Mouse (Mus musculus) megakaryocyte progenitor cell, adult 5-6 weeks (primary cell): ENCODE data around the gene Atox1. TPM values are rescaled to one million over a fixed set of nuclear protein-coding genes. Genes with fewer than 3 reads are reported as not detected.

Experiments
- ATAC-seq: replicated peaks from 2 replicates; pipeline ENCODE4 v1.8.0; 2016; ENCODE audit warnings: mild to moderate bottlenecking, moderate TSS enrichment, inconsistent platforms; ENCODE audit not compliant: poor library complexity
- total RNA-seq, 2 experiments: library from RNA; stranded (forward) in 1 of 2; stranded (reverse) in 1 of 2; fragments of 157-497, 149-512 nt in 1 of 2; fragments of 200-1000 nt in 1 of 2; gene quantifications; 2 replicates each; pipeline versions ENCODE4 v1.2.3 to v1.2.4; 2015 to 2017

Atox1 gene
- 120 TPM in 2 replicates for total RNA-seq (2015)
- total RNA-seq (2017) = 54.3 and 72.9 TPM in 2 replicates

DNA sequence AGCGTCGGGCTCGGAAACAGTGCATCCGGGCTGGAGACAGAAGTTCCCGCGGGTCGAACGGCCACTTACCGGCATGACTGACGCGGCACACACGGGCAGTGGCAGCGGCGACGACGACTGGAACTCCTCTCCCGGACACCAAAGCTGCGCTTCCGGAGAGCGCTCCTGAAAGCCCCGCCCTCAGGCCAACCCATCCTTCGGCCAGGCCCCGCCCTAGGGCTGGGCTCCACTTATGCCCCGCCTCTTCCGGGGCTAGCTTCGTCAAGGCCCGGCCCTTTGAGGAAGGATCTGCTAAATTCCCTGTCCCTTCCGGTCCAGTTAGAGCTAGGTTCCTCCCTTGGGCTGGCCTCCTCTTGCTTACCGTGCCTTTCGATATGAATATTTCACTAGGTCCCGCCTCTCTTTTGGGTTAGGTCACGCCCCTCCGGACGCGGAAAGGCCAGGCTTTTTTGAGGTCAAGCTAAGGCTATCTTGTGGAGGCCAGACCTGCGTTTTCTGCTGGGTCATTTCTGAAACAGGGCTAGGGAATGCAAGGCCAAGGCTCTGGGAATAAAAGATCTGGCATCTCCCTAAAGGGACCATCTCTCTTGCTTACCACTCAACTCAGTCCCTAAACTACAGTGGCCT lies at the start of gene Atox1:
Gene Atox1, minus strand, starts transcription at position 221 of the 627 bp plus-strand sequence.
- ATAC-seq = peak; percentile 96

- ATAC-seq = no peak
Observed at GRCm38 (mm10) chr11:55505485-55505884, 44.4 kb upstream of the Atox1 start.

DNA sequence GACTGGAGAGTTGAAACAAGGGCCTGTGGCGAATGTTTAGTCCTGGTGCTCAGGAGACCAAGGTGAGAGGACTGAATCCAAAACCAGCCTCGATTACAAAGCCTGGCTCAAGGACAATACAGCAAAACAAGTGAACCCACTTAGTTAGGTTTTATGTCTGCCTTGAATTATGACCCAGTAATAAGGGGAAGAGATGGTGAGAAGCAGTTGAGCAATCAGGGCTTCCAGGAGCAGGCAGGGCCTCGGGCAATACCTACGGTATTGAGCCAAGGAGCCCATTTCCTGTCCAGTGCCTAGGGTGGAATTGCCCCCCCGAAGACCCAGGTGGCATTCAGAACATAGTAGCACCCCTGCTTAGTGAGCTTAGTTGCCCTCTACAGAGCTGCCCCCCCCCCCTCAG lies 41.8 kb upstream of the Atox1 start:
- ATAC-seq = peak; percentile 45

DNA sequence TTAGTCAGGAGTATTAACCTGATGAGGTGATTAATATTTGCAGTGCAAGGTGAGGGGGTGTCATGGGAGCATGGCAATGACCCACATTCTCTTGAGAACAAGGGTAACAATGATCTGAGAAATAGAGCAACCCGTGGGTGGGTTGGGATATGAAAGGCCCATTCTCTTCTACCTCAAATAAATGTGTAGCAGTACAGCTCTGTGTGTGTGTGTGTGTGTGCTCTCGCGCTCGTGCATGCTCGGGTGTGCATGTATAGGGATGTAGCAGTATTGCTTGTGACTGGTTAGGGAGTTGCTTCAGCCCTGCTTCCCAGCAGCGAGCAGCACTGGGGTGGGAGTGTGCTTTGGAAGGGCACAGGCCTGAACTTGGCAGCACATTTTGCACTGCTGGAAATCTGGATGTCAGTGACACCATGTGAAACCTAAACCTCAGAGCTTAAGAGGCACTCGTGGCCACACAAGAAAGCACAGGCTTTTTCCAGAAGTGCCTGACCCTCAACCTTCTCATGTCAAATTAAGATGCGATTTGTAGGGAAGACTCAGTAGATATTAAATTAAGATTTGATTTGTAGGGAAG lies 41.0 kb upstream of the Atox1 start:
- ATAC-seq = no peak

- peak; percentile 87 for ATAC-seq
Observed at GRCm38 (mm10) chr11:55497885-55498284, 36.8 kb upstream of the Atox1 start.

DNA sequence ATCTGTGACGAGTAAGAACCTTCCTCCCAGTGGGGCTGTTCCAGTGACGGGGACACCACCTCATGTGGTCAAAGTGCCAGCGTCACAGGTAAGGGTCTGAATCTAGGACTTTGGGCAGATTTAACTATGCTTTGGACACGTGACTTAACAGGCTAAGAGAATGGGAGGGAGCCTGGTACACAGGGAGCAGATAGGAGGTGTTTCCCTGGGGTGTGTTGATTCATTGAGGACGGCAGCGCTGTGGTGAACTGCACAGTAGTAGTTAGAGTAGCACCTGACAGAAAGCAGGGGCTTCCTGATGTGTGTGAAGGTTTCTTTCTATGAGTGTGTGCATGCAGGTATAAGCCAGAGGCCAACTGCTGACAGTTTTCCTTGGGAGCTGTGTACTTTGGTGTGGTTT lies 35.1 kb upstream of the Atox1 start:
- ATAC-seq = no peak

GRCm38 (mm10) chr11:55485443-55485842 lies 24.4 kb upstream of the Atox1 start:
- ATAC-seq = no peak

- ATAC-seq = no peak
Observed at GRCm38 (mm10) chr11:55473219-55473618, 12.2 kb upstream of the Atox1 start.

DNA sequence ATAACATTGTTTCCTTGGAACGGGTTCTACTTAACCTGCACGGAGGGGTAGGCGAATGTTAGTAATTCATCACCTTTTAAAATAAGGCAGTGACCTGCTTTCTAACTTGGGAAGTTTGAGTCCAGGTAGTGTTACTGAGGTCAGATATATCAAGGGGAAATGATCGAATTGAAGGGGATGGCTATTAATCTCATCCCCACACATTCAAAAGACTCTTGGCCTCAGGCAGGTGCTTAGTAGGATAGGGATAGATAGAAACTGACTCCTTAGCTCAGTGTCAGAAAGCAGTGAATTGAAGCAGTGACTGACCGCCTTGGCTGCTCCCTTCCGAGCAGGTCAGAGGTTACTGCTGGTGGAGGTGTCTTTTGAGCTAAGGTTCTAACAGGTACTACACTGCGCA lies 10.4 kb upstream of the Atox1 start:
- no peak for ATAC-seq

DNA sequence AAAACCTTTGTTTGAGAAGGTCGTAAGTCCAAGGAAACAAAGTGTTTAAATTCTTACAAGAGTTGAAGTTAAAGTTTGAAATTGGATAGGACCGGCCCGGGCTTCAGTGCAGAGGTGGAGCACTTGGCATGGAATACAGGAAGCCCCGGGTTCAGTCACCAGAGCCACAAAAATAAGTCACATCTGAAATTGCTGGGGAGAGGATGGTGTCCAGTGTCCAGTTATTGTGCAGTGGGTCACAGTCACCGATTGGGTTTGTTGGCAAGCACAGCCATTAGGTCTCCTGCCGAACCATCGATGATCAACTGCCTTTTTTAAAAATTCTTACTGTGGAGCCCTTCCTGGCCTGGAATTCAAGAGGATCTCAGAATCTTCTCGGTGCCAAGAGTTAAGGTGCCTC lies 9.7 kb upstream of the Atox1 start:
- no peak for ATAC-seq

DNA sequence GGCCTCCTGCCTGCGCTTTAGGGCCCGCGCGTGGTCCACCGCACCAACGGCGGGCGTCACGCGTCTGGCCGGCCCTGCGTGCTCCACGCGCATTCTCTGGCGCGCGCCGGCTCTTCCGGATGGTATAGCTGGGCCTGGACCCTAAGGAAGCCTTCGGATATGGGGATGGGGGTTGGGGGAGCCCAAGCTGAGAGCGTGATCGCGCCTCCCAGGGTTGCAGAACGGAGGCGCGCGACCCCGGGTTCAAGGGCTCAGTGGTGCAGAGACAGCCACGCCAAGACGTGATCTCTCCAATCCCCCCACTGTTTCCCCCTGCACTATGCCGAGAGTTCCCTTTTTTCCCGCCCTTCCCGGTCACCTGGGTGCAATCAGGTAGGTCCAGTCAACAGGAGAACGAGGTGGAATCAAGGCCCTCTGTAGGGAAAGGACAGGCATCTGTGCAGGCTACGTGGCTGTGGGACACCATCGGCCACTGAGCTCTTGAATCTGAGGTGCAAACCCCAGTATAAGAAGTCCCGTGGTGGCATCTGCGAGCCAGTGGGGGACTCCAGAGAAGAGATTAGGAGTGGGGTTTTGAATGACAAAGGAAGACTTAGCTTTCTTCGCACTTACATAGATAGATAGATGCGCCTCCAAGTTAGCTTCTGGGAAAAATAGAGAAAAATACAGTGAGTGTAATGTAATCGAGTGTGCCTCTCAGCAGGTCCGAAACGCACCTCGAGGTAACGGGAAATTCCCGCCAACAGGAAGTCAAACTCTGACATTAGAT lies 9.1 kb upstream of the Atox1 start:
- ATAC-seq = peak; percentile 7

- peak; percentile 81 for ATAC-seq
Observed at GRCm38 (mm10) chr11:55469048-55469843, 8.2 kb upstream of the Atox1 start, which contains the start of gene G3bp1. Gene G3bp1, plus strand, starts transcription at chr11:55469685.

GRCm38 (mm10) chr11:55468611-55469047 lies 7.6 kb upstream of the Atox1 start:
- ATAC-seq = peak; percentile 23

GRCm38 (mm10) chr11:55468012-55468411 lies 7.0 kb upstream of the Atox1 start:
- no peak for ATAC-seq

GRCm38 (mm10) chr11:55465177-55465576 lies 4.1 kb upstream of the Atox1 start:
- ATAC-seq = no peak

- no peak for ATAC-seq
Observed at GRCm38 (mm10) chr11:55464707-55465106, 3.7 kb upstream of the Atox1 start.

DNA sequence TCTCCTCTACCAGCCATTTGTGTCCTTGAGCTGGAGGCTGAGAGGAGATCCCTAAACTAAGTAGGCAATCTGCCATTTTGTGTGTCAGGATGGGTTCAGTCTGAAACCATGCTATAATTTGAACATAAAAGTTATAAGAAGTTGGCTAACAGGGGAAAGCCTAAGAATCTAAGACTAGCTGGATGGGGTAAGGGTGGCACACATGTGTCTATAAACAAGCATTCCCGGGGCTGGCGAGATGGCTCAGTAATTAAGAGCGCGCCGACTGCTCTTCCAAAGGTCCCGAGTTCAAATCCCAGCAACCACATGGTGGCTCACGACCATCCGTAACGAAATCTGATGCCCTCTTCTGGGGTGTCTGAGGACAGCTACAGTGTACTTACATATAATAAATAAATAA lies 1.1 kb upstream of the Atox1 start:
- no peak for ATAC-seq

GRCm38 (mm10) chr11:55460559-55461018 lies 450 bp downstream of the Atox1 start:
- peak; percentile 49 for ATAC-seq

- no peak for ATAC-seq
Observed at GRCm38 (mm10) chr11:55459850-55460558, 1.0 kb downstream of the Atox1 start.

DNA sequence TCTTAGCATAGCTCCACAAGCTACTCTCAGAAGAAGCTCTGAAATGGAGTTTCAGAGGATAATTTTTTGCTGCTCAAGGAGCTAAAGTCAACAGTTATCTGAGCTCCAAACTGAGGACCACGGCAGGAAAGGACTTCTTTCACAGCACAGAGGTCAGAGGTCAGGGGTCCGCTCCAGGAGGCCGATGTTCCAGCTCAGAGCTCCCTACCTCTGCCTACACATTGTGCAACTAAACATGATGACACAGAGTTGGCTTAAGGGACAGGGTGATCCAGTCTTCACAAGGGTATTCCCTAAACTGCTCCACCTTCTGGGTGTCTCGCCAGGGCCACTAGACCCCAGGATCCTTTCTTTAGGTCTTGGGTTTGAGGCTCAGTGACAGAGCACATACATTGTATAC lies 2.5 kb downstream of the Atox1 start:
- ATAC-seq = no peak
